Mouse (Mus musculus): ENCODE results near the gene Rap1a. TPM values are rescaled to one million over a fixed set of nuclear protein-coding genes. Genes with fewer than 3 reads are reported as not detected.

Gene Rap1a
- total and polyA plus RNA-seq, 3 experiments: 12.8 to 113 (median 101) TPM

GRCm38 (mm10) chr3:105800156-105800674, 921 bp downstream of the Rap1a start:
- H3K4me3 ChIP-seq: peak overlapping the region; percentile 86
- H3K9ac ChIP-seq (ENCODE audit: low read depth, low read length): peak overlapping the region; percentile 93
- no peaks in the 10 kb centered on the region for H3K79me2 ChIP-seq (replicated peaks; ENCODE audit: control insufficient read depth, insufficient read depth, low read length)
- intact Hi-C loops (cut with DNase I): loop anchor here (2.0 to 5.0 kb wide), 2 partner anchors 95 to 113 kb away; partner anchors contain the start of gene Ddx20
- peaks cover 20% of the 10 kb centered on the region for H3K36me3 ChIP-seq (ENCODE audit: control insufficient read depth, insufficient read depth, low read length)
- TF ChIP-seq CTCF (IDR thresholded peaks at IDR 0.05) (no peak), EP300 (IDR thresholded peaks at IDR 0.05; ENCODE audit: insufficient read depth, low read depth, low read length) (no peak), POLR2A (IDR thresholded peaks at IDR 0.05; ENCODE audit: insufficient read depth, low read depth, low read length) (no peak)
- H3K27me3 ChIP-seq (ENCODE audit: control insufficient read depth, insufficient read depth, low read length): no peaks in the 10 kb centered on the region
- peaks cover 23% of the 10 kb centered on the region for H3K4me1 ChIP-seq (ENCODE audit: control insufficient read depth, insufficient read depth, low read length)
- under 1% methylated on average over 12 of the region's 12 CpGs for whole genome bisulfite sequencing
- no peak for DNase-seq
- peak overlapping the region; percentile 66 for H3K27ac ChIP-seq

DNA sequence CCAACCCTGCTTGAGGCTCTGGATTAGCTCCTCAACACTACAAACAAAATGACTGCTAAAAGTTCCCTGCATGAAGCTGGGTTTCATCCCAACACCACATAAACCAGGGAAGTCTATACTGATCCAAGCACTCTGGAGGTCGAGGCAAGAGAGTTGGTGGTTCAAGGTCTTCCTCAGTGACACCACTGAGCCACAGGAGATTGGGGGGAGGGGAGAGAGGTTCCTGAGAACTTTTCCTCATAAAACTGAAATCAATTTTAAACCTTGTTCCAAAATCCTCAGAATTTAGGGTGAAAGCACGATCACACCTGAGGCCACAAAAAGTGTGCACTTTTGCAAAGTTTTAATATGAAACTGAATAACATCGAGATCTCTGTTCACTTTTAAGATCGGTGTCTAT, 1.8 kb downstream of the Rap1a start:
- intact Hi-C loops (cut with DNase I): no loop called here
- no peak for TF ChIP-seq CTCF (IDR thresholded peaks at IDR 0.05)
- TF ChIP-seq POLR2A (IDR thresholded peaks at IDR 0.05; ENCODE audit: insufficient read depth, low read depth, low read length): no peak
- no peak for TF ChIP-seq EP300 (IDR thresholded peaks at IDR 0.05; ENCODE audit: insufficient read depth, low read depth, low read length)
- no peaks in the 10 kb centered on the region for H3K27me3 ChIP-seq (ENCODE audit: control insufficient read depth, insufficient read depth, low read length)
- DNase-seq: no peak
- H3K4me1 ChIP-seq (ENCODE audit: control insufficient read depth, insufficient read depth, low read length): peaks cover 24% of the 10 kb centered on the region
- WGBS: 40% methylated on average over 4 of the region's 4 CpGs
- peak overlapping the region; percentile 66 for H3K27ac ChIP-seq
- no peak overlapping the region for H3K9ac ChIP-seq (ENCODE audit: low read depth, low read length)
- peak overlapping the region; percentile 86 for H3K4me3 ChIP-seq
- no peaks in the 10 kb centered on the region; the same call in 1 of the 2 replicates for H3K79me2 ChIP-seq (replicated peaks; ENCODE audit: control insufficient read depth, insufficient read depth, low read length)
- H3K36me3 ChIP-seq (ENCODE audit: control insufficient read depth, insufficient read depth, low read length): peaks cover 23% of the 10 kb centered on the region

- Histone ChIP-seq H3K4me3 (peak overlapping the region; percentile 5; the same call in 1 of the 2 replicates), H3K79me2 (replicated peaks; ENCODE audit: control insufficient read depth, insufficient read depth, low read length) (no peaks in the 10 kb centered on the region; the same call in 1 of the 2 replicates), H3K27ac (peak overlapping the region; percentile 18), H3K36me3 (ENCODE audit: control insufficient read depth, insufficient read depth, low read length) (peaks cover 28% of the 10 kb centered on the region), H3K9ac (ENCODE audit: low read depth, low read length) (no peak overlapping the region), H3K27me3 (ENCODE audit: control insufficient read depth, insufficient read depth, low read length) (no peaks in the 10 kb centered on the region), H3K4me1 (ENCODE audit: control insufficient read depth, insufficient read depth, low read length) (peaks cover 25% of the 10 kb centered on the region)
- DNase-seq: no peak
- 49% methylated on average over 2 of the region's 2 CpGs for WGBS
- TF ChIP-seq EP300 (IDR thresholded peaks at IDR 0.05; ENCODE audit: insufficient read depth, low read depth, low read length) (no peak), CTCF (IDR thresholded peaks at IDR 0.05) (no peak), POLR2A (IDR thresholded peaks at IDR 0.05; ENCODE audit: insufficient read depth, low read depth, low read length) (no peak)
- intact Hi-C loops (cut with DNase I): no loop called here
Measured at GRCm38 (mm10) chr3:105798770-105799169, 2.4 kb downstream of the Rap1a start.

GRCm38 (mm10) chr3:105797427-105797826, 3.7 kb downstream of the Rap1a start:
- 36% methylated on average over 2 of the region's 2 CpGs for WGBS
- DNase-seq: no peak
- Histone ChIP-seq H3K27me3 (ENCODE audit: control insufficient read depth, insufficient read depth, low read length) (no peaks in the 10 kb centered on the region), H3K79me2 (replicated peaks; ENCODE audit: control insufficient read depth, insufficient read depth, low read length) (peaks cover 2% of the 10 kb centered on the region), H3K27ac (peak overlapping the region; percentile 8; the same call in 1 of the 2 replicates), H3K4me3 (no peak overlapping the region), H3K4me1 (ENCODE audit: control insufficient read depth, insufficient read depth, low read length) (peaks cover 15% of the 10 kb centered on the region), H3K9ac (ENCODE audit: low read depth, low read length) (no peak overlapping the region), H3K36me3 (ENCODE audit: control insufficient read depth, insufficient read depth, low read length) (peaks cover 27% of the 10 kb centered on the region)
- intact Hi-C loops (cut with DNase I): no loop called here
- TF ChIP-seq EP300 (IDR thresholded peaks at IDR 0.05; ENCODE audit: insufficient read depth, low read depth, low read length): no peak
- no peak for TF ChIP-seq POLR2A (IDR thresholded peaks at IDR 0.05; ENCODE audit: insufficient read depth, low read depth, low read length)
- TF ChIP-seq CTCF (IDR thresholded peaks at IDR 0.05): no peak

DNA sequence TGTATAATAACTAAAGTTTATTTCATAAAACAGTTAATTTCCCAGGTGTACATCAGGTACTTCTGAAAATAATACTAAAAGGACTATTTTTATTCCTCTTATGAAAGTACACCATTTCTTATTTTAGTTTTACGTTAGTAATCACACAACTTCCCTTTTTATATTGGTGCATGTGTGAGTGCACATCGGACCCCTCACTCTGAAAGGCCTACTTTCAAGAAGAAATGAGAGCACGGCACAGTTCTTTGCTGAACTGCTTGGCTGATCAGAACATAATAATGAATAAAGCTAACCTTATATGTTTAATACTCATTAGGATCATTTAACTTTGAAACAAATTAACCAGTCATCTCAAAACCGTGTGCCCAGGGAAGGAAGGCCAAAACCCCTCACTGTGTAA, 4.4 kb downstream of the Rap1a start:
- H3K4me1 ChIP-seq (ENCODE audit: control insufficient read depth, insufficient read depth, low read length): peaks cover 17% of the 10 kb centered on the region
- TF ChIP-seq EP300 (IDR thresholded peaks at IDR 0.05; ENCODE audit: insufficient read depth, low read depth, low read length): no peak
- TF ChIP-seq POLR2A (IDR thresholded peaks at IDR 0.05; ENCODE audit: insufficient read depth, low read depth, low read length): no peak
- TF ChIP-seq CTCF (IDR thresholded peaks at IDR 0.05): no peak
- H3K79me2 ChIP-seq (replicated peaks; ENCODE audit: control insufficient read depth, insufficient read depth, low read length): peaks cover 5% of the 10 kb centered on the region
- H3K4me3 ChIP-seq: no peak overlapping the region
- intact Hi-C loops (cut with DNase I): no loop called here
- H3K36me3 ChIP-seq (ENCODE audit: control insufficient read depth, insufficient read depth, low read length): peaks cover 28% of the 10 kb centered on the region
- DNase-seq: no peak
- H3K9ac ChIP-seq (ENCODE audit: low read depth, low read length): no peak overlapping the region
- no peaks in the 10 kb centered on the region for H3K27me3 ChIP-seq (ENCODE audit: control insufficient read depth, insufficient read depth, low read length)
- 61% methylated on average over 4 of the region's 4 CpGs for WGBS
- H3K27ac ChIP-seq: no peak overlapping the region; the same call in 1 of the 2 replicates

DNA sequence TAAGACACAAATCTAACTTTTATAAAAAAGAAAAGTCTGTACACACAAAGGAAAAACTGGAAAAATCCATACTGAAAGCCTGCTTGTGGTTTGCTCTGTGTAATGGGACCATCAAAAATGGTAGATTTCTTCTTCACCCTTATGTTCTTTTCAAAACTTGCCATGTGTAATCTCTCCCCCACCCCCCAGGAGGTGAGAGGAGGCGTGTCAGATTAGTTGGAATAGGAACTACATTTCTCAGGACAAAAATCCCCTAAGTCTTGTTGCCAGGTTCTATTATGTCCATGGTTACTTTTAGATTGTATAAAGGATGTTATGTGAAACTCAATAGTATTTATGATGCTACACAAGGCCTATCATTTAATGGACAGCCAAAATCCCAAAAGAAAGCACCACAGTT, 6.8 kb downstream of the Rap1a start:
- intact Hi-C loops (cut with DNase I): no loop called here
- Histone ChIP-seq H3K27ac (no peak overlapping the region), H3K4me1 (ENCODE audit: control insufficient read depth, insufficient read depth, low read length) (peaks cover 14% of the 10 kb centered on the region), H3K9ac (ENCODE audit: low read depth, low read length) (no peak overlapping the region), H3K79me2 (replicated peaks; ENCODE audit: control insufficient read depth, insufficient read depth, low read length) (peaks cover 10% of the 10 kb centered on the region), H3K36me3 (ENCODE audit: control insufficient read depth, insufficient read depth, low read length) (peaks cover 34% of the 10 kb centered on the region), H3K4me3 (no peak overlapping the region), H3K27me3 (ENCODE audit: control insufficient read depth, insufficient read depth, low read length) (no peaks in the 10 kb centered on the region)
- WGBS: 36% methylated on average over 1 of the region's 1 CpGs
- DNase-seq: no peak
- TF ChIP-seq CTCF (IDR thresholded peaks at IDR 0.05): no peak
- TF ChIP-seq POLR2A (IDR thresholded peaks at IDR 0.05; ENCODE audit: insufficient read depth, low read depth, low read length): no peak
- no peak for TF ChIP-seq EP300 (IDR thresholded peaks at IDR 0.05; ENCODE audit: insufficient read depth, low read depth, low read length)

Measured in heart, adult 2 months (tissue).